Mouse (Mus musculus): ENCODE data around the gene Gm48551. TPM values are rescaled to one million over a fixed set of nuclear protein-coding genes. Genes with fewer than 3 reads are reported as not detected.

Gm48551 gene
- polyA plus RNA-seq, 1 experiment from 2014 or later = 6.6 TPM

GRCm38 (mm10) chr10:81362336-81362949 is 21.8 kb upstream of the Gm48551 start:
- H3K9me3 ChIP-seq = no peaks in the 10 kb centered on the region
- ATAC-seq (ENCODE audit: low FRiP score, low read depth) = no peak
- peaks cover 47% of the 10 kb centered on the region for H3K4me1 ChIP-seq (replicated peaks)
- WGBS = 77% methylated on average over 12 of the region's 12 CpGs
- no peak overlapping the region for H3K9ac ChIP-seq
- peaks cover 11% of the 10 kb centered on the region for H3K36me3 ChIP-seq
- H3K27me3 ChIP-seq = peaks cover 18% of the 10 kb centered on the region
- no peak overlapping the region for H3K4me3 ChIP-seq
- no peak overlapping the region for H3K27ac ChIP-seq (replicated peaks)
- H3K4me2 ChIP-seq = no peak overlapping the region

GRCm38 (mm10) chr10:81363436-81364346 is 20.6 kb upstream of the Gm48551 start:
- H3K9ac ChIP-seq = 0 out of 2 replicates have a peak overlapping the region, but pooled peaks have one; percentile 19
- no peak overlapping the region for H3K27ac ChIP-seq (replicated peaks)
- ATAC-seq (ENCODE audit: low FRiP score, low read depth) = no peak
- H3K4me1 ChIP-seq (replicated peaks) = peaks cover 38% of the 10 kb centered on the region
- H3K4me2 ChIP-seq = peak overlapping the region; percentile 50
- peaks cover 23% of the 10 kb centered on the region for H3K36me3 ChIP-seq
- peak overlapping the region; percentile 21 for H3K4me3 ChIP-seq
- WGBS = 12% methylated on average over 54 of the region's 54 CpGs
- no peaks in the 10 kb centered on the region for H3K9me3 ChIP-seq
- peaks cover 18% of the 10 kb centered on the region for H3K27me3 ChIP-seq

GRCm38 (mm10) chr10:81364666-81365065 is 19.6 kb upstream of the Gm48551 start:
- Histone ChIP-seq H3K36me3 (peaks cover 32% of the 10 kb centered on the region), H3K4me3 (peak overlapping the region; percentile 21; the same call in 1 of the 2 replicates), H3K9me3 (no peaks in the 10 kb centered on the region), H3K4me2 (peak overlapping the region; percentile 50), H3K9ac (no peak overlapping the region), H3K27ac (replicated peaks) (no peak overlapping the region), H3K4me1 (replicated peaks) (peaks cover 29% of the 10 kb centered on the region), H3K27me3 (peaks cover 18% of the 10 kb centered on the region)
- WGBS = 13% methylated on average over 26 of the region's 28 CpGs
- 0 out of 2 replicates have a peak, but pooled peaks have one; percentile 8 for ATAC-seq (ENCODE audit: low FRiP score, low read depth)

GRCm38 (mm10) chr10:81365073-81365472 is 19.2 kb upstream of the Gm48551 start:
- H3K4me3 ChIP-seq = no peak overlapping the region

GRCm38 (mm10) chr10:81365672-81366476 is 18.4 kb upstream of the Gm48551 start, which contains the start of gene 4930404N11Rik:
Gene 4930404N11Rik (minus strand): TSS chr10:81365816.
- H3K4me2 ChIP-seq = peak within 1 kb of the TSS; percentile 50
- WGBS = 16% methylated on average over 12 of the region's 12 CpGs
- peaks cover 44% of the 10 kb centered on the region for H3K36me3 ChIP-seq
- H3K9ac ChIP-seq = no peak within 1 kb of the TSS
- H3K27ac ChIP-seq (replicated peaks) = no peak within 1 kb of the TSS
- peaks cover 18% of the 10 kb centered on the region for H3K27me3 ChIP-seq
- no peak for ATAC-seq (ENCODE audit: low FRiP score, low read depth)
- H3K9me3 ChIP-seq = no peaks in the 10 kb centered on the region
- H3K4me1 ChIP-seq (replicated peaks) = peaks cover 25% of the 10 kb centered on the region
- peak within 1 kb of the TSS; percentile 21; the same call in 1 of the 2 replicates for H3K4me3 ChIP-seq

More at GRCm38 (mm10) chr10:81365073-81365472, 19.2 kb upstream of the Gm48551 start:
- 44% methylated on average over 4 of the region's 4 CpGs for WGBS
- Histone ChIP-seq H3K36me3 (peaks cover 36% of the 10 kb centered on the region), H3K27ac (replicated peaks) (no peak overlapping the region), H3K4me1 (replicated peaks) (peaks cover 25% of the 10 kb centered on the region), H3K4me2 (no peak overlapping the region), H3K9me3 (no peaks in the 10 kb centered on the region), H3K27me3 (peaks cover 18% of the 10 kb centered on the region), H3K9ac (no peak overlapping the region)
- 0 out of 2 replicates have a peak, but pooled peaks have one; percentile 5 for ATAC-seq (ENCODE audit: low FRiP score, low read depth)

GRCm38 (mm10) chr10:81366477-81367206 is 17.6 kb upstream of the Gm48551 start:
- no peak for ATAC-seq (ENCODE audit: low FRiP score, low read depth)
- no peak overlapping the region for H3K4me3 ChIP-seq

GRCm38 (mm10) chr10:81367207-81367495 is 17.1 kb upstream of the Gm48551 start:
- peaks cover 25% of the 10 kb centered on the region for H3K4me1 ChIP-seq (replicated peaks)

More at GRCm38 (mm10) chr10:81366477-81367206, 17.6 kb upstream of the Gm48551 start:
- 78% methylated on average over 6 of the region's 6 CpGs for WGBS
- Histone ChIP-seq H3K9me3 (no peaks in the 10 kb centered on the region), H3K9ac (no peak overlapping the region), H3K27ac (replicated peaks) (no peak overlapping the region), H3K27me3 (peaks cover 18% of the 10 kb centered on the region), H3K4me1 (replicated peaks) (peaks cover 25% of the 10 kb centered on the region), H3K4me2 (no peak overlapping the region), H3K36me3 (peaks cover 49% of the 10 kb centered on the region)

GRCm38 (mm10) chr10:81375322-81375721 is 8.9 kb upstream of the Gm48551 start:
- Histone ChIP-seq H3K9me3 (no peaks in the 10 kb centered on the region), H3K4me1 (replicated peaks) (peaks cover 30% of the 10 kb centered on the region), H3K27me3 (no peaks in the 10 kb centered on the region), H3K4me2 (no peak overlapping the region), H3K27ac (replicated peaks) (no peak overlapping the region), H3K4me3 (no peak overlapping the region), H3K9ac (no peak overlapping the region), H3K36me3 (peaks cover 23% of the 10 kb centered on the region)
- WGBS = 92% methylated on average over 10 of the region's 10 CpGs
- ATAC-seq (ENCODE audit: low FRiP score, low read depth) = no peak

More at GRCm38 (mm10) chr10:81367207-81367495, 17.1 kb upstream of the Gm48551 start:
- 60% methylated on average over 6 of the region's 6 CpGs for WGBS
- H3K4me2 ChIP-seq = no peak overlapping the region
- H3K4me3 ChIP-seq = no peak overlapping the region
- H3K36me3 ChIP-seq = peaks cover 49% of the 10 kb centered on the region
- no peak overlapping the region for H3K9ac ChIP-seq
- peaks cover 18% of the 10 kb centered on the region for H3K27me3 ChIP-seq
- H3K27ac ChIP-seq (replicated peaks) = no peak overlapping the region
- no peak for ATAC-seq (ENCODE audit: low FRiP score, low read depth)
- no peaks in the 10 kb centered on the region for H3K9me3 ChIP-seq

- Histone ChIP-seq H3K9ac (peak overlapping the region; percentile 79), H3K27me3 (no peaks in the 10 kb centered on the region)
- 42% methylated on average over 6 of the region's 6 CpGs for WGBS
Observed at GRCm38 (mm10) chr10:81376561-81377361, 7.5 kb upstream of the Gm48551 start.

GRCm38 (mm10) chr10:81377362-81377664 is 7.0 kb upstream of the Gm48551 start:
- Histone ChIP-seq H3K4me2 (peak overlapping the region; percentile 76), H3K4me3 (peak overlapping the region; percentile 70), H3K27ac (replicated peaks) (0 out of 2 replicates have a peak overlapping the region, but pooled peaks have one; percentile 85), H3K4me1 (replicated peaks) (peaks cover 30% of the 10 kb centered on the region), H3K36me3 (peaks cover 13% of the 10 kb centered on the region), H3K9me3 (no peaks in the 10 kb centered on the region), H3K27me3 (no peaks in the 10 kb centered on the region), H3K9ac (peak overlapping the region; percentile 79)
- 66% methylated on average over 2 of the region's 2 CpGs for WGBS
- ATAC-seq (ENCODE audit: low FRiP score, low read depth) = no peak

More at GRCm38 (mm10) chr10:81376561-81377361, 7.5 kb upstream of the Gm48551 start:
- Histone ChIP-seq H3K27ac (replicated peaks) (no peak overlapping the region), H3K36me3 (peaks cover 13% of the 10 kb centered on the region), H3K4me3 (peak overlapping the region; percentile 70), H3K4me1 (replicated peaks) (peaks cover 30% of the 10 kb centered on the region), H3K9me3 (no peaks in the 10 kb centered on the region), H3K4me2 (peak overlapping the region; percentile 76)
- no peak for ATAC-seq (ENCODE audit: low FRiP score, low read depth)
